Comparison of ENCODE assay signal across 8 mouse cellular contexts in genomic region chrX:155623701-155624281, GRCm38 (mm10). TPM values are rescaled to one million over a fixed set of nuclear protein-coding genes. Genes with fewer than 3 reads are reported as not detected.
DNase-seq lines count a peak whose midpoint lies in the region; ATAC-seq lines count a peak whose summit lies in the region.

TSS of gene Ptchd1 (minus strand) at chrX:155623814.

- H3K27ac ChIP-seq in kidney, embryonic 15.5 days, result no peak within 1 kb of the TSS
- H3K27ac ChIP-seq in forebrain, embryonic 14.5 days (ENCODE audit: low read depth, low read length), result no peak within 1 kb of the TSS

- ATAC-seq in kidney, embryonic 15.5 days (replicated peaks; ENCODE audit: low FRiP score), result peak; percentile 79
- ATAC-seq in forebrain, embryonic 14.5 days, result peak; percentile 82
- no peak for ATAC-seq in erythroid progenitor cell, adult 5-6 weeks (replicated peaks; ENCODE audit: low FRiP score, poor library complexity, severe bottlenecking)

- 17% methylated on average over 34 of the region's 34 CpGs for WGBS in kidney, embryonic 15.5 days
- WGBS in forebrain, embryonic 14.5 days, result 27% methylated on average over 34 of the region's 34 CpGs

- H3K9ac ChIP-seq in kidney, embryonic 15.5 days, result 0 out of 2 replicates have a peak within 1 kb of the TSS, but pooled peaks have one; percentile 4
- H3K9ac ChIP-seq in forebrain, embryonic 14.5 days (ENCODE audit: low read length), result peak within 1 kb of the TSS; percentile 54

- H3K4me2 ChIP-seq in kidney, embryonic 15.5 days, result peak within 1 kb of the TSS; percentile 87
- peak within 1 kb of the TSS; percentile 71 for H3K4me2 ChIP-seq in forebrain, embryonic 14.5 days (ENCODE audit: low read length)

- H3K9me3 ChIP-seq in kidney, embryonic 15.5 days (replicated peaks), result no peaks in the 10 kb centered on the region
- no peaks in the 10 kb centered on the region for H3K9me3 ChIP-seq in forebrain, embryonic 14.5 days (replicated peaks; ENCODE audit: control insufficient read depth, low read length)

- peaks cover 10% of the 10 kb centered on the region; the same call in 1 of the 2 replicates for H3K4me1 ChIP-seq in kidney, embryonic 15.5 days
- H3K4me1 ChIP-seq in forebrain, embryonic 14.5 days (ENCODE audit: control insufficient read depth, insufficient read depth, low read length), result no peaks in the 10 kb centered on the region

- H3K36me3 ChIP-seq in kidney, embryonic 15.5 days, result no peaks in the 10 kb centered on the region
- H3K36me3 ChIP-seq in forebrain, embryonic 14.5 days (ENCODE audit: control insufficient read depth, insufficient read depth, low read length), result no peaks in the 10 kb centered on the region

- H3K27me3 ChIP-seq in kidney, embryonic 15.5 days, result peaks cover 56% of the 10 kb centered on the region
- no peaks in the 10 kb centered on the region for H3K27me3 ChIP-seq in forebrain, embryonic 14.5 days (replicated peaks; ENCODE audit: control insufficient read depth, insufficient read depth, low read length)

- DNase-seq in kidney, adult 9 months, result no peak
- DNase-seq in cerebellum, adult 11 months, result peak; percentile 49
- peak; percentile 41 for DNase-seq in forebrain, embryonic 14.5 days (ENCODE audit: low spot score)
- DNase-seq in left cerebral cortex, postnatal 10 days (ENCODE audit: extremely low spot score in 1 of 2, low spot score in 2 of 2), result peak in 1 of 2 experiments; percentile 33
- DNase-seq in neural tube, embryonic 10.5 days (ENCODE audit: extremely low spot score, low spot score), result peak; percentile 29
- DNase-seq in urinary bladder, postnatal 4 days (ENCODE audit: low spot score in 2 of 2), result no peak

- intact Hi-C loops in left cerebral cortex, postnatal 10 days (cut with DNase I), result loop anchor here (10.0 kb wide), 1 partner anchor 1681 kb away; no protein-coding TSS in a partner anchor

- H3K4me3 ChIP-seq in kidney, embryonic 15.5 days (replicated peaks), result peak within 1 kb of the TSS; percentile 49
- peak within 1 kb of the TSS; percentile 45 for H3K4me3 ChIP-seq in forebrain, embryonic 14.5 days (ENCODE audit: low read depth, low read length)

RNA-seq across cellular contexts. Expression of gene Ptchd1, which starts in this region (rescaled TPM):
- polyA plus RNA-seq in kidney, embryonic 15.5 days (2015; fragmentation: Nextera tagmentation; extraction: Ambion mirVana), result 0.77 and 1.0 TPM in 2 replicates
- polyA plus RNA-seq in forebrain, embryonic 14.5 days (2014; fragmentation: Nextera tagmentation; extraction: Ambion mirVana), result 2.1 and 2.3 TPM in 2 replicates
- 10 to 100 TPM; 21.3 to 22.6 TPM for total RNA-seq in left cerebral cortex, postnatal 10 days (2021)
- total RNA-seq in erythroid progenitor cell, adult 5-6 weeks (2015; ENCODE audit: low replicate concordance), result 1.1 and 2.9 TPM in 2 replicates
- total RNA-seq in erythroid progenitor cell, adult 5-6 weeks (2017; ENCODE audit: low replicate concordance), result 0.76 TPM in 1 of 2 replicates, not detected in the other

Comparison
In these comparisons a context has a peak if more than half of its experiments do, and no peak if none do; other contexts are left out.
1. RNA of gene Ptchd1 (total RNA-seq): 21.3 to 22.6 TPM in left cerebral cortex, postnatal 10 days; 0.76 to 2.9 TPM in erythroid progenitor cell, adult 5-6 weeks; every median in the first group is over 4 times any median in the second.
2. DNase-seq: peak in cerebellum, adult 11 months (single experiment), forebrain, embryonic 14.5 days (single experiment) and neural tube, embryonic 10.5 days (single experiment); none in kidney, adult 9 months (single experiment) and urinary bladder, postnatal 4 days (0 of 2).